8 mouse cellular contexts compared by ENCODE assay signal in genomic region chrX:7722691-7723090, GRCm38 (mm10). TPM values are rescaled to one million over a fixed set of nuclear protein-coding genes. Genes with fewer than 3 reads are reported as not detected.
DNase-seq lines count a peak whose midpoint lies in the region; ATAC-seq and TF ChIP-seq lines count a peak whose summit lies in the region.

No protein-coding gene starts in this region.

- intact Hi-C loops in heart, postnatal 10 days (cut with DNase I), result no loop called here

- peaks cover 4% of the 10 kb centered on the region for H3K4me1 ChIP-seq in heart, embryonic 15.5 days (replicated peaks)
- peaks cover 46% of the 10 kb centered on the region for H3K4me1 ChIP-seq in E14TG2a.4 (replicated peaks; ENCODE audit: low read depth, low read length)
- H3K4me1 ChIP-seq in forebrain, embryonic 15.5 days, result peaks cover 9% of the 10 kb centered on the region
- no peaks in the 10 kb centered on the region for H3K4me1 ChIP-seq in liver, postnatal 0 days (ENCODE audit: insufficient read depth)

- no peak for DNase-seq in heart, postnatal 10 days
- no peak for DNase-seq in liver, postnatal 0 days
- no peak for DNase-seq in ovary, postnatal 36 days (ENCODE audit: low spot score)
- no peak for DNase-seq in layer of hippocampus, adult 11-12 months (ENCODE audit: low spot score)
- no peak for DNase-seq in cerebellum, postnatal 36 days

- peak overlapping the region; percentile 59; the same call in 1 of the 2 replicates for H3K9ac ChIP-seq in heart, embryonic 15.5 days
- H3K9ac ChIP-seq in forebrain, embryonic 15.5 days (replicated peaks), result peak overlapping the region; percentile 61
- H3K9ac ChIP-seq in liver, postnatal 0 days (replicated peaks), result peak overlapping the region; percentile 77

- no peak for TF ChIP-seq CTCF in E14TG2a.4 (conservative IDR thresholded peaks at IDR 0.05; ENCODE audit: low read length)
- no peak for TF ChIP-seq CTCF in liver, postnatal 0 days (IDR thresholded peaks at IDR 0.05; ENCODE audit: low read depth)

- H3K4me3 ChIP-seq in heart, embryonic 15.5 days, result peak overlapping the region; percentile 69
- peak overlapping the region; percentile 84 for H3K4me3 ChIP-seq in E14TG2a.4 (replicated peaks; ENCODE audit: low read length)
- H3K4me3 ChIP-seq in forebrain, embryonic 15.5 days, result peak overlapping the region; percentile 57
- peak overlapping the region; percentile 73 for H3K4me3 ChIP-seq in liver, postnatal 0 days (ENCODE audit: low read depth, low read length)

- H3K4me2 ChIP-seq in heart, embryonic 15.5 days, result peak overlapping the region; percentile 73
- peak overlapping the region; percentile 59 for H3K4me2 ChIP-seq in forebrain, embryonic 15.5 days (replicated peaks)
- peak overlapping the region; percentile 74 for H3K4me2 ChIP-seq in liver, postnatal 0 days (ENCODE audit: low read depth, low read length)

- TF ChIP-seq EP300 in liver, postnatal 0 days (IDR thresholded peaks at IDR 0.05; ENCODE audit: low read depth), result no peak

- H3K9me3 ChIP-seq in heart, embryonic 15.5 days (replicated peaks), result no peaks in the 10 kb centered on the region
- H3K9me3 ChIP-seq in E14TG2a.4 (ENCODE audit: low read length), result no peaks in the 10 kb centered on the region
- H3K9me3 ChIP-seq in forebrain, embryonic 15.5 days, result no peaks in the 10 kb centered on the region
- H3K9me3 ChIP-seq in liver, postnatal 0 days (ENCODE audit: low read length), result no peaks in the 10 kb centered on the region

- 7% methylated on average over 4 of the region's 4 CpGs for WGBS in heart, embryonic 15.5 days
- WGBS in forebrain, embryonic 15.5 days, result 25% methylated on average over 4 of the region's 4 CpGs
- 19% methylated on average over 4 of the region's 4 CpGs for WGBS in liver, postnatal 0 days (ENCODE audit: insufficient replicate concordance)

- ATAC-seq in heart, embryonic 15.5 days (replicated peaks; ENCODE audit: insufficient number of reproducible peaks, insufficient read depth, low FRiP score, low read depth), result no peak
- no peak for ATAC-seq in forebrain, embryonic 15.5 days (replicated peaks)
- no peak; the same call in 1 of the 2 replicates for ATAC-seq in liver, postnatal 0 days

- H3K36me3 ChIP-seq in heart, embryonic 15.5 days, result no peaks in the 10 kb centered on the region; the same call in 1 of the 2 replicates
- H3K36me3 ChIP-seq in E14TG2a.4 (ENCODE audit: insufficient read depth, low read length), result peaks cover 42% of the 10 kb centered on the region
- H3K36me3 ChIP-seq in forebrain, embryonic 15.5 days, result no peaks in the 10 kb centered on the region; the same call in 1 of the 2 replicates
- peaks cover 14% of the 10 kb centered on the region; the same call in 1 of the 2 replicates for H3K36me3 ChIP-seq in liver, postnatal 0 days (replicated peaks; ENCODE audit: insufficient read depth, low read length)

- no peaks in the 10 kb centered on the region for H3K27me3 ChIP-seq in heart, embryonic 15.5 days
- no peaks in the 10 kb centered on the region for H3K27me3 ChIP-seq in E14TG2a.4 (ENCODE audit: insufficient read depth, low read length)
- H3K27me3 ChIP-seq in forebrain, embryonic 15.5 days, result no peaks in the 10 kb centered on the region
- no peaks in the 10 kb centered on the region for H3K27me3 ChIP-seq in liver, postnatal 0 days (ENCODE audit: insufficient read depth, low read length)

- no peak overlapping the region for H3K27ac ChIP-seq in heart, embryonic 15.5 days
- no peak overlapping the region for H3K27ac ChIP-seq in forebrain, embryonic 15.5 days (replicated peaks)
- peak overlapping the region; percentile 95 for H3K27ac ChIP-seq in liver, postnatal 0 days (ENCODE audit: low read depth)

RNA-seq across cellular contexts. Expression of gene Gm45208, which starts 0.6 kb away (rescaled TPM):
- 1.2 TPM in 1 of 2 replicates, not detected in the other for polyA plus RNA-seq in heart, embryonic 15.5 days (2015; fragmentation: Nextera tagmentation; extraction: Ambion mirVana)
- not detected for total RNA-seq in heart, postnatal 10 days (2021)
- polyA plus RNA-seq in forebrain, embryonic 15.5 days (2015; fragmentation: Nextera tagmentation; extraction: Ambion mirVana), result 0.84 TPM in 1 of 2 replicates, not detected in the other
- not detected in 2 replicates for polyA plus RNA-seq in liver, postnatal 0 days (2015; fragmentation: Nextera tagmentation; extraction: Ambion mirVana)

RNA-seq across cellular contexts. Expression of gene Praf2, which starts 5.5 kb away (rescaled TPM):
- 30.5 and 39.4 TPM in 2 replicates for polyA plus RNA-seq in heart, embryonic 15.5 days (2015; fragmentation: Nextera tagmentation; extraction: Ambion mirVana)
- total RNA-seq in heart, postnatal 10 days (2021), result 10 to 100 TPM in 1 of 2 experiments, 1 to 10 TPM in 1; 9.4 to 10.6 TPM
- polyA plus RNA-seq in forebrain, embryonic 15.5 days (2015; fragmentation: Nextera tagmentation; extraction: Ambion mirVana), result 104 and 107 TPM in 2 replicates
- polyA plus RNA-seq in liver, postnatal 0 days (2015; fragmentation: Nextera tagmentation; extraction: Ambion mirVana), result 1.9 and 2.1 TPM in 2 replicates

RNA-seq across cellular contexts. Expression of gene Wdr45, which starts 8.6 kb away (rescaled TPM):
- polyA plus RNA-seq in heart, embryonic 15.5 days (2015; fragmentation: Nextera tagmentation; extraction: Ambion mirVana), result 25.4 and 33.7 TPM in 2 replicates
- total RNA-seq in heart, postnatal 10 days (2021), result 10 to 100 TPM; 31.0 to 33.4 TPM
- 38.0 and 43.1 TPM in 2 replicates for polyA plus RNA-seq in forebrain, embryonic 15.5 days (2015; fragmentation: Nextera tagmentation; extraction: Ambion mirVana)
- polyA plus RNA-seq in liver, postnatal 0 days (2015; fragmentation: Nextera tagmentation; extraction: Ambion mirVana), result 17.4 and 18.5 TPM in 2 replicates

RNA-seq across cellular contexts. Expression of gene Gpkow, which starts 25.8 kb away (rescaled TPM):
- 27.0 and 28.2 TPM in 2 replicates for polyA plus RNA-seq in heart, embryonic 15.5 days (2015; fragmentation: Nextera tagmentation; extraction: Ambion mirVana)
- total RNA-seq in heart, postnatal 10 days (2021), result 10 to 100 TPM; 24.8 to 26.8 TPM
- polyA plus RNA-seq in forebrain, embryonic 15.5 days (2015; fragmentation: Nextera tagmentation; extraction: Ambion mirVana), result 47.4 and 50.2 TPM in 2 replicates
- polyA plus RNA-seq in liver, postnatal 0 days (2015; fragmentation: Nextera tagmentation; extraction: Ambion mirVana), result 8.0 and 9.3 TPM in 2 replicates

RNA-seq across cellular contexts. Expression of gene Ccdc120, which starts 28.0 kb away (rescaled TPM):
- 4.1 and 8.7 TPM in 2 replicates for polyA plus RNA-seq in heart, embryonic 15.5 days (2015; fragmentation: Nextera tagmentation; extraction: Ambion mirVana)
- 1 to 10 TPM; 1.4 to 1.7 TPM for total RNA-seq in heart, postnatal 10 days (2021)
- 55.5 and 63.3 TPM in 2 replicates for polyA plus RNA-seq in forebrain, embryonic 15.5 days (2015; fragmentation: Nextera tagmentation; extraction: Ambion mirVana)
- polyA plus RNA-seq in liver, postnatal 0 days (2015; fragmentation: Nextera tagmentation; extraction: Ambion mirVana), result 2.0 and 3.4 TPM in 2 replicates

Comparison
In these comparisons a context has a peak if more than half of its experiments do, and no peak if none do; other contexts are left out.
1. RNA of gene Praf2, which starts 5.5 kb away (polyA plus RNA-seq): 104 to 107 TPM in forebrain, embryonic 15.5 days and 30.5 to 39.4 TPM in heart, embryonic 15.5 days; 1.9 to 2.1 TPM in liver, postnatal 0 days; every median in the first group is over 10 times any median in the second.
2. Peak in every context shown above with its lines, with median percentiles within 50 percentile points of each other: H3K4me2 ChIP-seq, H3K4me3 ChIP-seq and H3K9ac ChIP-seq.